ENCODE assay signal across 11 mouse cellular contexts in genomic region chr8:103235614-103236013, GRCm38 (mm10).
DNase-seq lines count a peak whose midpoint lies in the region; ATAC-seq and TF ChIP-seq lines count a peak whose summit lies in the region.
"Had no signal": no experiment of that assay in that cellular context is flagged by ENCODE, and none has a peak within 500 bp of the region (broad histone marks: within the 10 kb centered on the region; RNA-seq: fewer than 3 reads in every experiment).

No protein-coding gene starts in this region.

- intact Hi-C loops in heart, postnatal 36 days (cut with DNase I), result loop anchor here (10.0 kb wide), 1 partner anchor 451 kb away; the partner anchor contains the start of gene Cdh11

- H3K36me3 ChIP-seq in hindbrain, postnatal 0 days (ENCODE audit: insufficient read depth, low read length), result no peaks in the 10 kb centered on the region
- H3K36me3 ChIP-seq in hindbrain, embryonic 11.5 days (ENCODE audit: control insufficient read depth, insufficient read depth, low read length), result no peaks in the 10 kb centered on the region
- H3K36me3 ChIP-seq: hindbrain, embryonic 15.5 days had no signal

- H3K9me3 ChIP-seq in hindbrain, postnatal 0 days (ENCODE audit: low read length), result no peaks in the 10 kb centered on the region
- no peaks in the 10 kb centered on the region for H3K9me3 ChIP-seq in hindbrain, embryonic 11.5 days (ENCODE audit: control insufficient read depth, low read length)
- H3K9me3 ChIP-seq: hindbrain, embryonic 15.5 days had no signal

- no peak overlapping the region for H3K4me2 ChIP-seq in hindbrain, postnatal 0 days (ENCODE audit: low read depth, low read length)
- H3K4me2 ChIP-seq in hindbrain, embryonic 11.5 days (replicated peaks; ENCODE audit: low read depth, low read length), result no peak overlapping the region
- H3K4me2 ChIP-seq: hindbrain, embryonic 15.5 days had no signal

- no peak overlapping the region for H3K27ac ChIP-seq in hindbrain, postnatal 0 days
- H3K27ac ChIP-seq in hindbrain, embryonic 11.5 days (ENCODE audit: low read depth, low read length), result no peak overlapping the region
- H3K27ac ChIP-seq: hindbrain, embryonic 15.5 days had no signal

- TF ChIP-seq CTCF in hindbrain, postnatal 0 days (IDR thresholded peaks at IDR 0.05; ENCODE audit: low read depth), result no peak

- DNase-seq in hindbrain, postnatal 0 days (ENCODE audit: low spot score), result peak; percentile 5
- no peak for DNase-seq in hindbrain, embryonic 11.5 days (ENCODE audit: low spot score)
- DNase-seq in embryo, embryonic 10.5 days (ENCODE audit: low spot score), result peak; percentile 71
- DNase-seq in heart, postnatal 36 days, result peak; percentile 11 to 16
- peak; percentile 61 for DNase-seq in lung, postnatal 10 days
- DNase-seq in right cerebral cortex, postnatal 10 days (ENCODE audit: low spot score in 2 of 2), result no peak
- no peak for DNase-seq in urinary bladder, postnatal 10 days (ENCODE audit: low spot score)
- DNase-seq: cerebellum, adult 2 months had no signal

- no peak overlapping the region for H3K9ac ChIP-seq in hindbrain, postnatal 0 days (replicated peaks; ENCODE audit: low read length)
- H3K9ac ChIP-seq in hindbrain, embryonic 11.5 days (ENCODE audit: low read depth, low read length), result no peak overlapping the region
- H3K9ac ChIP-seq: hindbrain, embryonic 15.5 days had no signal

- H3K4me1 ChIP-seq in hindbrain, postnatal 0 days (ENCODE audit: insufficient read depth, low read length), result no peaks in the 10 kb centered on the region
- no peaks in the 10 kb centered on the region for H3K4me1 ChIP-seq in hindbrain, embryonic 11.5 days (replicated peaks; ENCODE audit: control insufficient read depth, insufficient read depth, low read length)
- H3K4me1 ChIP-seq: hindbrain, embryonic 15.5 days had no signal

- no peak for ATAC-seq in hindbrain, postnatal 0 days
- no peak for ATAC-seq in hindbrain, embryonic 11.5 days (ENCODE audit: low FRiP score)
- no peak for ATAC-seq in monocyte, adult 5-6 weeks (replicated peaks; ENCODE audit: insufficient number of reproducible peaks, low FRiP score, low TSS enrichment, poor library complexity, severe bottlenecking)
- ATAC-seq: CD4-positive, CD25-positive, alpha-beta regulatory T cell, adult 4 months had no signal

- H3K27me3 ChIP-seq in hindbrain, postnatal 0 days (ENCODE audit: insufficient read depth, low read length), result no peaks in the 10 kb centered on the region
- no peaks in the 10 kb centered on the region for H3K27me3 ChIP-seq in hindbrain, embryonic 11.5 days (ENCODE audit: control insufficient read depth, insufficient read depth, low read length)
- H3K27me3 ChIP-seq: hindbrain, embryonic 15.5 days had no signal

- H3K4me3 ChIP-seq in hindbrain, postnatal 0 days (ENCODE audit: low read length), result no peak overlapping the region
- H3K4me3 ChIP-seq in hindbrain, embryonic 11.5 days (ENCODE audit: low read depth, low read length), result no peak overlapping the region
- H3K4me3 ChIP-seq: hindbrain, embryonic 15.5 days had no signal

- WGBS in hindbrain, postnatal 0 days, result 41% methylated on average over 1 of the region's 1 CpGs
- 71% methylated on average over 1 of the region's 1 CpGs for WGBS in hindbrain, embryonic 11.5 days

Comparison
In these comparisons a context has a peak if more than half of its experiments do, and no peak if none do; other contexts are left out.
1. DNase-seq: peak in hindbrain, postnatal 0 days (single experiment), embryo, embryonic 10.5 days (single experiment), heart, postnatal 36 days (2 of 2) and lung, postnatal 10 days (single experiment); none in hindbrain, embryonic 11.5 days (single experiment), right cerebral cortex, postnatal 10 days (0 of 2) and urinary bladder, postnatal 10 days (single experiment).